Mouse (Mus musculus): ENCODE measurements at regions not wholly inside any gene's neighbourhood (a gene's known extent, or its start where the extent isn't known, plus 50 kb on each side); places are given as distances from the start of the nearest gene placed in this dataset.

- no peak overlapping the region for H3K4me3 ChIP-seq (ENCODE audit: control insufficient read depth in 1 of 2, insufficient read depth in 1 of 2, low read depth in 1 of 2, low read length in 2 of 2)
- no peak overlapping the region for H3K9ac ChIP-seq (ENCODE audit: low read length)
- no peaks in the 10 kb centered on the region for H3K9me3 ChIP-seq (ENCODE audit: control insufficient read depth, low read length)
- no peaks in the 10 kb centered on the region for H3K27me3 ChIP-seq (ENCODE audit: control insufficient read depth, insufficient read depth, low read length)
- H3K27ac ChIP-seq (replicated peaks in 1 of 2; ENCODE audit: control insufficient read depth in 1 of 2, insufficient read depth in 1 of 2, low read depth in 2 of 2, low read length in 2 of 2): no peak overlapping the region
- no peaks in the 10 kb centered on the region for H3K4me1 ChIP-seq (ENCODE audit: control insufficient read depth in 2 of 2, insufficient read depth in 2 of 2, low read length in 2 of 2)
- no peaks in the 10 kb centered on the region for H3K36me3 ChIP-seq (ENCODE audit: control insufficient read depth, insufficient read depth, low read length)
- 62% methylated on average over 3 of the region's 3 CpGs for whole genome bisulfite sequencing
- no peak overlapping the region for H3K4me2 ChIP-seq (ENCODE audit: low read length)
- no peak for ATAC-seq (ENCODE audit: insufficient number of reproducible peaks, insufficient read depth, low FRiP score, low read depth)
These were observed 123.0 kb upstream of the Mmadhc start for GRCm38 (mm10) chr2:50419648-50420047.

- no peak for ATAC-seq (ENCODE audit: insufficient number of reproducible peaks, insufficient read depth, low FRiP score, low read depth)
- Histone ChIP-seq H3K4me1 (ENCODE audit: control insufficient read depth in 2 of 2, insufficient read depth in 2 of 2, low read length in 2 of 2) (no peaks in the 10 kb centered on the region), H3K27me3 (ENCODE audit: control insufficient read depth, insufficient read depth, low read length) (no peaks in the 10 kb centered on the region), H3K36me3 (ENCODE audit: control insufficient read depth, insufficient read depth, low read length) (no peaks in the 10 kb centered on the region), H3K4me3 (ENCODE audit: control insufficient read depth in 1 of 2, insufficient read depth in 1 of 2, low read depth in 1 of 2, low read length in 2 of 2) (no peak overlapping the region), H3K9me3 (ENCODE audit: control insufficient read depth, low read length) (no peaks in the 10 kb centered on the region), H3K27ac (replicated peaks in 1 of 2; ENCODE audit: control insufficient read depth in 1 of 2, insufficient read depth in 1 of 2, low read depth in 2 of 2, low read length in 2 of 2) (no peak overlapping the region), H3K9ac (ENCODE audit: low read length) (no peak overlapping the region), H3K4me2 (ENCODE audit: low read length) (no peak overlapping the region)
- WGBS: 78% methylated on average over 5 of the region's 5 CpGs
These were observed 121.0 kb upstream of the Mmadhc start for GRCm38 (mm10) chr2:50417643-50418042.

- no peaks in the 10 kb centered on the region for H3K36me3 ChIP-seq (ENCODE audit: control insufficient read depth, insufficient read depth, low read length)
- no peak overlapping the region for H3K4me2 ChIP-seq (ENCODE audit: low read length)
- H3K27ac ChIP-seq (replicated peaks in 1 of 2; ENCODE audit: control insufficient read depth in 1 of 2, insufficient read depth in 1 of 2, low read depth in 2 of 2, low read length in 2 of 2): no peak overlapping the region
- no peak for ATAC-seq (ENCODE audit: insufficient number of reproducible peaks, insufficient read depth, low FRiP score, low read depth)
- H3K9me3 ChIP-seq (ENCODE audit: control insufficient read depth, low read length): no peaks in the 10 kb centered on the region
- 92% methylated on average over 5 of the region's 5 CpGs for WGBS
- no peaks in the 10 kb centered on the region for H3K27me3 ChIP-seq (ENCODE audit: control insufficient read depth, insufficient read depth, low read length)
- no peak overlapping the region for H3K4me3 ChIP-seq (ENCODE audit: control insufficient read depth in 1 of 2, insufficient read depth in 1 of 2, low read depth in 1 of 2, low read length in 2 of 2)
- no peaks in the 10 kb centered on the region for H3K4me1 ChIP-seq (ENCODE audit: control insufficient read depth in 2 of 2, insufficient read depth in 2 of 2, low read length in 2 of 2)
- no peak overlapping the region for H3K9ac ChIP-seq (ENCODE audit: low read length)
These were observed 120.5 kb upstream of the Mmadhc start for GRCm38 (mm10) chr2:50417135-50417534.

GRCm38 (mm10) chr2:50416056-50416455, 119.5 kb upstream of the Mmadhc start:
- Histone ChIP-seq H3K4me3 (ENCODE audit: control insufficient read depth in 1 of 2, insufficient read depth in 1 of 2, low read depth in 1 of 2, low read length in 2 of 2) (no peak overlapping the region), H3K4me2 (ENCODE audit: low read length) (no peak overlapping the region), H3K4me1 (ENCODE audit: control insufficient read depth in 2 of 2, insufficient read depth in 2 of 2, low read length in 2 of 2) (no peaks in the 10 kb centered on the region), H3K9me3 (ENCODE audit: control insufficient read depth, low read length) (no peaks in the 10 kb centered on the region), H3K36me3 (ENCODE audit: control insufficient read depth, insufficient read depth, low read length) (no peaks in the 10 kb centered on the region), H3K9ac (ENCODE audit: low read length) (no peak overlapping the region), H3K27me3 (ENCODE audit: control insufficient read depth, insufficient read depth, low read length) (no peaks in the 10 kb centered on the region), H3K27ac (replicated peaks in 1 of 2; ENCODE audit: control insufficient read depth in 1 of 2, insufficient read depth in 1 of 2, low read depth in 2 of 2, low read length in 2 of 2) (no peak overlapping the region)
- ATAC-seq (ENCODE audit: insufficient number of reproducible peaks, insufficient read depth, low FRiP score, low read depth): no peak
- 87% methylated on average over 2 of the region's 2 CpGs for WGBS

GRCm38 (mm10) chr2:50405932-50406331, 109.3 kb upstream of the Mmadhc start:
- Histone ChIP-seq H3K9me3 (ENCODE audit: control insufficient read depth, low read length) (no peaks in the 10 kb centered on the region), H3K9ac (ENCODE audit: low read length) (no peak overlapping the region), H3K4me3 (ENCODE audit: control insufficient read depth in 1 of 2, insufficient read depth in 1 of 2, low read depth in 1 of 2, low read length in 2 of 2) (no peak overlapping the region), H3K27me3 (ENCODE audit: control insufficient read depth, insufficient read depth, low read length) (no peaks in the 10 kb centered on the region), H3K36me3 (ENCODE audit: control insufficient read depth, insufficient read depth, low read length) (no peaks in the 10 kb centered on the region), H3K4me1 (ENCODE audit: control insufficient read depth in 2 of 2, insufficient read depth in 2 of 2, low read length in 2 of 2) (no peaks in the 10 kb centered on the region), H3K27ac (replicated peaks in 1 of 2; ENCODE audit: control insufficient read depth in 1 of 2, insufficient read depth in 1 of 2, low read depth in 2 of 2, low read length in 2 of 2) (no peak overlapping the region), H3K4me2 (ENCODE audit: low read length) (no peak overlapping the region)
- ATAC-seq (ENCODE audit: insufficient number of reproducible peaks, insufficient read depth, low FRiP score, low read depth): no peak
- 55% methylated on average over 4 of the region's 4 CpGs for WGBS

GRCm38 (mm10) chr2:50403106-50403505, 106.5 kb upstream of the Mmadhc start:
- no peak overlapping the region for H3K27ac ChIP-seq (replicated peaks in 1 of 2; ENCODE audit: control insufficient read depth in 1 of 2, insufficient read depth in 1 of 2, low read depth in 2 of 2, low read length in 2 of 2)
- WGBS: 72% methylated on average over 6 of the region's 6 CpGs
- H3K36me3 ChIP-seq (ENCODE audit: control insufficient read depth, insufficient read depth, low read length): no peaks in the 10 kb centered on the region
- no peaks in the 10 kb centered on the region for H3K27me3 ChIP-seq (ENCODE audit: control insufficient read depth, insufficient read depth, low read length)
- no peak overlapping the region for H3K4me2 ChIP-seq (ENCODE audit: low read length)
- H3K4me3 ChIP-seq (ENCODE audit: control insufficient read depth in 1 of 2, insufficient read depth in 1 of 2, low read depth in 1 of 2, low read length in 2 of 2): no peak overlapping the region
- H3K9me3 ChIP-seq (ENCODE audit: control insufficient read depth, low read length): no peaks in the 10 kb centered on the region
- no peak overlapping the region for H3K9ac ChIP-seq (ENCODE audit: low read length)
- no peak for ATAC-seq (ENCODE audit: insufficient number of reproducible peaks, insufficient read depth, low FRiP score, low read depth)
- H3K4me1 ChIP-seq (ENCODE audit: control insufficient read depth in 2 of 2, insufficient read depth in 2 of 2, low read length in 2 of 2): no peaks in the 10 kb centered on the region; a peak in 1 of 4 replicates

GRCm38 (mm10) chr2:50398576-50398975, 102.0 kb upstream of the Mmadhc start:
- Histone ChIP-seq H3K4me2 (ENCODE audit: low read length) (no peak overlapping the region), H3K27ac (replicated peaks in 1 of 2; ENCODE audit: control insufficient read depth in 1 of 2, insufficient read depth in 1 of 2, low read depth in 2 of 2, low read length in 2 of 2) (no peak overlapping the region), H3K4me3 (ENCODE audit: control insufficient read depth in 1 of 2, insufficient read depth in 1 of 2, low read depth in 1 of 2, low read length in 2 of 2) (no peak overlapping the region), H3K9ac (ENCODE audit: low read length) (no peak overlapping the region), H3K36me3 (ENCODE audit: control insufficient read depth, insufficient read depth, low read length) (no peaks in the 10 kb centered on the region), H3K4me1 (ENCODE audit: control insufficient read depth in 2 of 2, insufficient read depth in 2 of 2, low read length in 2 of 2) (no peaks in the 10 kb centered on the region; a peak in 1 of 4 replicates), H3K27me3 (ENCODE audit: control insufficient read depth, insufficient read depth, low read length) (no peaks in the 10 kb centered on the region), H3K9me3 (ENCODE audit: control insufficient read depth, low read length) (no peaks in the 10 kb centered on the region)
- 60% methylated on average over 5 of the region's 5 CpGs for WGBS
- ATAC-seq (ENCODE audit: insufficient number of reproducible peaks, insufficient read depth, low FRiP score, low read depth): no peak

GRCm38 (mm10) chr2:50377609-50378413, 81.2 kb upstream of the Mmadhc start:
- WGBS: 79% methylated on average over 16 of the region's 16 CpGs
- Histone ChIP-seq H3K4me2 (ENCODE audit: low read length) (no peak overlapping the region), H3K27me3 (ENCODE audit: control insufficient read depth, insufficient read depth, low read length) (no peaks in the 10 kb centered on the region), H3K4me1 (ENCODE audit: control insufficient read depth in 2 of 2, insufficient read depth in 2 of 2, low read length in 2 of 2) (no peaks in the 10 kb centered on the region), H3K36me3 (ENCODE audit: control insufficient read depth, insufficient read depth, low read length) (no peaks in the 10 kb centered on the region), H3K9me3 (ENCODE audit: control insufficient read depth, low read length) (no peaks in the 10 kb centered on the region), H3K4me3 (ENCODE audit: control insufficient read depth in 1 of 2, insufficient read depth in 1 of 2, low read depth in 1 of 2, low read length in 2 of 2) (no peak overlapping the region), H3K27ac (replicated peaks in 1 of 2; ENCODE audit: control insufficient read depth in 1 of 2, insufficient read depth in 1 of 2, low read depth in 2 of 2, low read length in 2 of 2) (no peak overlapping the region), H3K9ac (ENCODE audit: low read length) (no peak overlapping the region)
- no peak for ATAC-seq (ENCODE audit: insufficient number of reproducible peaks, insufficient read depth, low FRiP score, low read depth)

Data from heart, embryonic 14.5 days (tissue).